Mouse (Mus musculus): ENCODE results near the gene Banf1. TPM values are rescaled to one million over a fixed set of nuclear protein-coding genes. Genes with fewer than 3 reads are reported as not detected.
"Not testable (repeated sequence)": the region's sequence is repeated elsewhere in the genome, so short reads cannot be mapped to it uniquely, and the experiment has no call there.

Banf1 gene
- polyA plus RNA-seq, 2 experiments: 222 to 420 TPM

GRCm38 (mm10) chr19:5409068-5409467, 42.1 kb upstream of the Banf1 start:
- TF ChIP-seq POLR2A (IDR thresholded peaks at IDR 0.05; ENCODE audit: borderline replicate concordance, extremely low read depth, insufficient read depth, insufficient read length): no peak
- Histone ChIP-seq H3K4me2 (replicated peaks; ENCODE audit: low read depth, low read length, severe bottlenecking) (no peak overlapping the region), H3K9me3 (ENCODE audit: control insufficient read depth, low read length) (no peaks in the 10 kb centered on the region), H3K36me3 (ENCODE audit: control insufficient read depth, insufficient read depth, low read length) (no peaks in the 10 kb centered on the region), H3K4me3 (replicated peaks; ENCODE audit: low read length) (no peak overlapping the region), H3K27ac (replicated peaks; ENCODE audit: low read depth, low read length) (0 out of 2 replicates have a peak overlapping the region, but pooled peaks have one; percentile 10), H3K9ac (ENCODE audit: low read depth, low read length, severe bottlenecking) (no peak overlapping the region), H3K27me3 (ENCODE audit: control insufficient read depth, insufficient read depth, low read length) (no peaks in the 10 kb centered on the region), H3K4me1 (ENCODE audit: control insufficient read depth, insufficient read depth, low read length) (peaks cover 9% of the 10 kb centered on the region; the same call in 1 of the 2 replicates)
- ATAC-seq (ENCODE audit: low FRiP score, low read depth) (no peak), DNase-seq (ENCODE audit: low spot score) (no peak)
- WGBS: 53% methylated on average over 5 of the region's 5 CpGs

DNA sequence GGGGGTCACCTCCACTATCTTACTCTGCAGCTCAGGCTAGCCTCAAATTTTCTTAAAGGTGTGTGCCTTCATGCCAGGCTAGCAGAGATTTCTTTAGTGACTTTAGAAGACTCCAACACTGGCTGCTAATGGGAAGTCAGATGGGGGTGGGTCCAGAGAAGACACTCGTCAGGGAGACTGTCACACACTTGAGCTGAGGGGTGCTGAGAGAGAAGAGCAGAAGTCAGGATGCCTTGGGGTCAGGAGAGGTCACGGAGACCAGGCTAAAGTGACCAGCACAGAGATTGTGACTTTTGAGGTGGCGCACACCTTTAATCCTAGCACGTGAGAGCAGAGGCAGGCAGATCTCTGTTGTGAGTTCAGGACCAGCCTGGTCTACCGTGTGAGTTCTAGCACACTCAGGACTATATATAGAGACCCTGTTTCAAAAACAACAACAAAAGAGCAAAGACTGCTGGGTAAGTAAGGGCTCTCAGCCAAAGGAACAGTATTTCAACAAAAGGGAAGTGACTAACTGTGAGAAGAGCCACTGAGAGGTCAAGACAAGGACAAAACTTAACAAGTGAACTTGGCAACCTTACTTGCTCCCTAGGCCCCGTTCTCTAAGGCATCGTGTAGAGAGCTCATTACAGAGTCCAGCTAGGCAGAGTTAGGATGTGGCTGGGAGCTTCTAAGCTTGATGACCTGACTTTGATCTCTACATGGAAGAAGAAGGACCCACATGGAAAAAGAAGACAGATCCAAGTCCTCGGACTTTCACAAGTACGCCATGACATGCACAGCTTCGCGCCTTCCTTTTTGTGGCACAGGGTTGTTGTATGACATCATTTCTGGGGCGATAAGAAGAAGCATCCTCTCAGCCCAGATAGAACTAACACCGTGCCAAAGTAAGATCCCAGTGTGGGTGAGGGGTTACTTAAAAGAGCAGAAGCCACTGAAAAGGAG, 41.4 kb upstream of the Banf1 start:
- Histone ChIP-seq H3K9me3 (ENCODE audit: control insufficient read depth, low read length) (no peaks in the 10 kb centered on the region), H3K4me3 (replicated peaks; ENCODE audit: low read length) (no peak overlapping the region), H3K27me3 (ENCODE audit: control insufficient read depth, insufficient read depth, low read length) (no peaks in the 10 kb centered on the region), H3K4me2 (replicated peaks; ENCODE audit: low read depth, low read length, severe bottlenecking) (no peak overlapping the region), H3K36me3 (ENCODE audit: control insufficient read depth, insufficient read depth, low read length) (no peaks in the 10 kb centered on the region), H3K27ac (replicated peaks; ENCODE audit: low read depth, low read length) (0 out of 2 replicates have a peak overlapping the region, but pooled peaks have one; percentile 10), H3K4me1 (ENCODE audit: control insufficient read depth, insufficient read depth, low read length) (peaks cover 9% of the 10 kb centered on the region; the same call in 1 of the 2 replicates), H3K9ac (ENCODE audit: low read depth, low read length, severe bottlenecking) (no peak overlapping the region)
- ATAC-seq (ENCODE audit: low FRiP score, low read depth) (no peak), DNase-seq (ENCODE audit: low spot score) (no peak)
- WGBS: 88% methylated on average over 13 of the region's 13 CpGs
- TF ChIP-seq POLR2A (IDR thresholded peaks at IDR 0.05; ENCODE audit: borderline replicate concordance, extremely low read depth, insufficient read depth, insufficient read length): no peak

DNA sequence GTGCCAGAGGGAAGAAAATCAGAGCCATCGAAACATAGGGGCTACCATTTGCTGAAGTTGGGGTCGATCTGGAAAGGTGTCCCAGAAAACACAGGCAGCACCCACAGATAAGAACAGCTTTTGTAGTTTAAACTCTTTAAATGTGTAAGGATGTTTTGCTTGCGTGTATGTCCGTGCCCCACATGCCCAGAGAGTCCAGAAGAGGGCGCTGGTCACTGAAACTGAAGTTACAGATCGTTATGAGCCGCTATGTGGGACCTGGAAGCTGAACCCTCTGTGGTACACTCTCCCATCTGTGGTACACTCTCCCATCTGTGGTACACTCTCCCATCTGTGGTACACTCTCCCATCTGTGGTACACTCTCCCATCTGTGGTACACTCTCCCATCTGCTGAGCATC, 40.2 kb upstream of the Banf1 start:
- TF ChIP-seq POLR2A (IDR thresholded peaks at IDR 0.05; ENCODE audit: borderline replicate concordance, extremely low read depth, insufficient read depth, insufficient read length): no peak
- no peaks in the 10 kb centered on the region for H3K36me3 ChIP-seq (ENCODE audit: control insufficient read depth, insufficient read depth, low read length)
- ATAC-seq (ENCODE audit: low FRiP score, low read depth) (peak; percentile 41; the same call in 1 of the 2 replicates), DNase-seq (ENCODE audit: low spot score) (peak; percentile 77)
- peak overlapping the region; percentile 60 for H3K4me3 ChIP-seq (replicated peaks; ENCODE audit: low read length)
- H3K9ac ChIP-seq (ENCODE audit: low read depth, low read length, severe bottlenecking): peak overlapping the region; percentile 77
- no peaks in the 10 kb centered on the region for H3K27me3 ChIP-seq (ENCODE audit: control insufficient read depth, insufficient read depth, low read length)
- peak overlapping the region; percentile 79 for H3K4me2 ChIP-seq (replicated peaks; ENCODE audit: low read depth, low read length, severe bottlenecking)
- H3K27ac ChIP-seq (replicated peaks; ENCODE audit: low read depth, low read length): peak overlapping the region; percentile 94
- WGBS: 13% methylated on average over 7 of the region's 7 CpGs
- H3K4me1 ChIP-seq (ENCODE audit: control insufficient read depth, insufficient read depth, low read length): peaks cover 9% of the 10 kb centered on the region; the same call in 1 of the 2 replicates
- H3K9me3 ChIP-seq (ENCODE audit: control insufficient read depth, low read length): no peaks in the 10 kb centered on the region

DNA sequence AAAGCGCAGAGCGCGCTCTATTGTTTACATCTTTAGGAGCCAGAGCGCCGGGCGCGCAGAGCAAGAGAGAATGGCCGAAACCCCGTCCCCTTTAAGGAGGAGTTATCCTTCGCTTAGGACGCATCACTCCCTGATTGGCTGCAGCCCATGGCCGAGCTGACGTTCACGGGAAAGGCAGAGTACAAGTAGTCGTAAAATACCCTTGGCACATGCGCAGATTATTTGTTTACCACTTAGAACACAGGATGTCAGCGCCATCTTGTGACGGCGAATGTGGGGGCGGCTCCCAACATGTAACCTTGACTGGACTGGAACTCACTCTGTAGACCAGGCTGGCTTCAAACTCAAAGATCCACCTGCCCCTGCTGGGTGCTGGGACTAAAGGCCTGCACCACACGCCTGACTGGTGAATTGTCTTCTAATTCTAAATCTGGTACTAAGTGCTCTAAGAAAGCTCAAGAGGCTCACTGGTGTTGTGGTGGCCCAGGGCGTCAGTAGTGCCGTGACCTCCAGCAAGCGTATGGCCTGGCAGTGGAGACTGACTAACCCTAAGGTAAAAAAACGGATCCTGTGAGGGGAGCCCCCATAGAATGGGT, 39.7 kb upstream of the Banf1 start:
- peak overlapping the region; percentile 77 for H3K9ac ChIP-seq (ENCODE audit: low read depth, low read length, severe bottlenecking)
- peak; percentile 36 for DNase-seq (ENCODE audit: low spot score)
- WGBS: 5% methylated on average over 17 of the region's 25 CpGs

GRCm38 (mm10) chr19:5405924-5406323, 39.0 kb upstream of the Banf1 start:
- Histone ChIP-seq H3K4me1 (ENCODE audit: control insufficient read depth, insufficient read depth, low read length) (peaks cover 7% of the 10 kb centered on the region; the same call in 1 of the 2 replicates), H3K27ac (replicated peaks; ENCODE audit: low read depth, low read length) (peak overlapping the region; percentile 59), H3K27me3 (ENCODE audit: control insufficient read depth, insufficient read depth, low read length) (no peaks in the 10 kb centered on the region), H3K9me3 (ENCODE audit: control insufficient read depth, low read length) (no peaks in the 10 kb centered on the region), H3K9ac (ENCODE audit: low read depth, low read length, severe bottlenecking) (peak overlapping the region; percentile 43; the same call in 1 of the 2 replicates), H3K36me3 (ENCODE audit: control insufficient read depth, insufficient read depth, low read length) (no peaks in the 10 kb centered on the region), H3K4me2 (replicated peaks; ENCODE audit: low read depth, low read length, severe bottlenecking) (peak overlapping the region; percentile 57), H3K4me3 (replicated peaks; ENCODE audit: low read length) (peak overlapping the region; percentile 35)
- no peak for TF ChIP-seq POLR2A (IDR thresholded peaks at IDR 0.05; ENCODE audit: borderline replicate concordance, extremely low read depth, insufficient read depth, insufficient read length)
- DNase-seq (ENCODE audit: low spot score) (no peak), ATAC-seq (ENCODE audit: low FRiP score, low read depth) (no peak)
- 14% methylated on average over 7 of the region's 7 CpGs for WGBS

More for the DNA sequence above, 39.7 kb upstream of the Banf1 start:
- peak; percentile 78 for ATAC-seq (ENCODE audit: low FRiP score, low read depth)
- peak overlapping the region; percentile 94 for H3K27ac ChIP-seq (replicated peaks; ENCODE audit: low read depth, low read length)
- peak overlapping the region; percentile 79 for H3K4me2 ChIP-seq (replicated peaks; ENCODE audit: low read depth, low read length, severe bottlenecking)
- peak overlapping the region; percentile 60 for H3K4me3 ChIP-seq (replicated peaks; ENCODE audit: low read length)
- not testable (repeated sequence) for H3K9me3 ChIP-seq (ENCODE audit: control insufficient read depth, low read length); H3K27me3 ChIP-seq (ENCODE audit: control insufficient read depth, insufficient read depth, low read length); H3K36me3 ChIP-seq (ENCODE audit: control insufficient read depth, insufficient read depth, low read length); H3K4me1 ChIP-seq (ENCODE audit: control insufficient read depth, insufficient read depth, low read length)
